Mouse (Mus musculus): ENCODE measurements at regions not wholly inside any gene's neighbourhood (a gene's known extent, or its start where the extent isn't known, plus 50 kb on each side); places are given as distances from the start of the nearest gene placed in this dataset.

GRCm38 (mm10) chr16:74528245-74528644 is 116.6 kb upstream of the Robo2 start:
- Histone ChIP-seq H3K4me2 (ENCODE audit: low read depth) (no peak overlapping the region), H3K9ac (replicated peaks) (no peak overlapping the region), H3K4me1 (replicated peaks; ENCODE audit: control insufficient read depth in 2 of 2, insufficient read depth in 2 of 2, low read length in 1 of 2) (no peaks in the 10 kb centered on the region), H3K36me3 (replicated peaks; ENCODE audit: control insufficient read depth, insufficient read depth, low read depth) (no peaks in the 10 kb centered on the region), H3K27me3 (ENCODE audit: control insufficient read depth, insufficient read depth, low read length) (no peaks in the 10 kb centered on the region), H3K27ac (no peak overlapping the region), H3K9me3 (ENCODE audit: control insufficient read depth, low read length) (no peaks in the 10 kb centered on the region), H3K4me3 (ENCODE audit: insufficient read depth in 1 of 2, low read depth in 2 of 2, low read length in 2 of 2) (no peak overlapping the region)
- DNase-seq (ENCODE audit: low read depth in 3 of 3, low spot score in 3 of 3) = no peak
- WGBS (ENCODE audit: insufficient replicate concordance) = 42% methylated on average over 3 of the region's 3 CpGs
- ATAC-seq (ENCODE audit: insufficient read depth) = no peak
- TF ChIP-seq EP300 (IDR thresholded peaks at IDR 0.05; ENCODE audit: low read depth) (no peak), CTCF (IDR thresholded peaks at IDR 0.05; ENCODE audit: low read depth) (no peak)

- 30% methylated on average over 1 of the region's 1 CpGs for WGBS (ENCODE audit: insufficient replicate concordance)
- Histone ChIP-seq H3K4me1 (replicated peaks; ENCODE audit: control insufficient read depth in 2 of 2, insufficient read depth in 2 of 2, low read length in 1 of 2) (no peaks in the 10 kb centered on the region), H3K27me3 (ENCODE audit: control insufficient read depth, insufficient read depth, low read length) (no peaks in the 10 kb centered on the region), H3K27ac (no peak overlapping the region), H3K9ac (replicated peaks) (no peak overlapping the region), H3K9me3 (ENCODE audit: control insufficient read depth, low read length) (no peaks in the 10 kb centered on the region), H3K4me2 (ENCODE audit: low read depth) (no peak overlapping the region), H3K36me3 (replicated peaks; ENCODE audit: control insufficient read depth, insufficient read depth, low read depth) (no peaks in the 10 kb centered on the region), H3K4me3 (ENCODE audit: insufficient read depth in 1 of 2, low read depth in 2 of 2, low read length in 2 of 2) (no peak overlapping the region)
- TF ChIP-seq EP300 (IDR thresholded peaks at IDR 0.05; ENCODE audit: low read depth) (no peak), CTCF (IDR thresholded peaks at IDR 0.05; ENCODE audit: low read depth) (no peak)
- ATAC-seq (ENCODE audit: insufficient read depth) (no peak), DNase-seq (ENCODE audit: low read depth in 3 of 3, low spot score in 3 of 3) (no peak)
Measured at GRCm38 (mm10) chr16:74526521-74526920, 114.9 kb upstream of the Robo2 start.

- Histone ChIP-seq H3K4me1 (replicated peaks; ENCODE audit: control insufficient read depth in 2 of 2, insufficient read depth in 2 of 2, low read length in 1 of 2) (no peaks in the 10 kb centered on the region), H3K9ac (replicated peaks) (no peak overlapping the region), H3K4me2 (ENCODE audit: low read depth) (no peak overlapping the region), H3K9me3 (ENCODE audit: control insufficient read depth, low read length) (no peaks in the 10 kb centered on the region), H3K36me3 (replicated peaks; ENCODE audit: control insufficient read depth, insufficient read depth, low read depth) (no peaks in the 10 kb centered on the region), H3K27ac (no peak overlapping the region), H3K27me3 (ENCODE audit: control insufficient read depth, insufficient read depth, low read length) (no peaks in the 10 kb centered on the region), H3K4me3 (ENCODE audit: insufficient read depth in 1 of 2, low read depth in 2 of 2, low read length in 2 of 2) (no peak overlapping the region)
- 56% methylated on average over 4 of the region's 4 CpGs for WGBS (ENCODE audit: insufficient replicate concordance)
- ATAC-seq (ENCODE audit: insufficient read depth) (no peak), DNase-seq (ENCODE audit: low read depth in 3 of 3, low spot score in 3 of 3) (no peak)
- TF ChIP-seq EP300 (IDR thresholded peaks at IDR 0.05; ENCODE audit: low read depth) (no peak), CTCF (IDR thresholded peaks at IDR 0.05; ENCODE audit: low read depth) (no peak)
Measured at GRCm38 (mm10) chr16:74520501-74520900, 108.9 kb upstream of the Robo2 start.

- no peak overlapping the region for H3K4me2 ChIP-seq (ENCODE audit: low read depth)
- no peaks in the 10 kb centered on the region for H3K4me1 ChIP-seq (replicated peaks; ENCODE audit: control insufficient read depth in 2 of 2, insufficient read depth in 2 of 2, low read length in 1 of 2)
- H3K9me3 ChIP-seq (ENCODE audit: control insufficient read depth, low read length) = no peaks in the 10 kb centered on the region
- no peak for DNase-seq (ENCODE audit: low read depth in 3 of 3, low spot score in 3 of 3)
- H3K4me3 ChIP-seq (ENCODE audit: insufficient read depth in 1 of 2, low read depth in 2 of 2, low read length in 2 of 2) = no peak overlapping the region
- TF ChIP-seq CTCF (IDR thresholded peaks at IDR 0.05; ENCODE audit: low read depth) (no peak), EP300 (IDR thresholded peaks at IDR 0.05; ENCODE audit: low read depth) (no peak)
- 37% methylated on average over 1 of the region's 1 CpGs for WGBS (ENCODE audit: insufficient replicate concordance)
- no peak overlapping the region for H3K27ac ChIP-seq
- no peak overlapping the region for H3K9ac ChIP-seq (replicated peaks)
- ATAC-seq (ENCODE audit: insufficient read depth) = no peak
- H3K27me3 ChIP-seq (ENCODE audit: control insufficient read depth, insufficient read depth, low read length) = no peaks in the 10 kb centered on the region
- no peaks in the 10 kb centered on the region for H3K36me3 ChIP-seq (replicated peaks; ENCODE audit: control insufficient read depth, insufficient read depth, low read depth)
Measured at GRCm38 (mm10) chr16:74517888-74518287, 106.3 kb upstream of the Robo2 start.

- TF ChIP-seq CTCF (IDR thresholded peaks at IDR 0.05; ENCODE audit: low read depth) (no peak), EP300 (IDR thresholded peaks at IDR 0.05; ENCODE audit: low read depth) (no peak)
- DNase-seq (ENCODE audit: low read depth in 3 of 3, low spot score in 3 of 3) = no peak
- Histone ChIP-seq H3K36me3 (replicated peaks; ENCODE audit: control insufficient read depth, insufficient read depth, low read depth) (no peaks in the 10 kb centered on the region), H3K4me3 (ENCODE audit: insufficient read depth in 1 of 2, low read depth in 2 of 2, low read length in 2 of 2) (no peak overlapping the region), H3K4me2 (ENCODE audit: low read depth) (no peak overlapping the region), H3K4me1 (replicated peaks; ENCODE audit: control insufficient read depth in 2 of 2, insufficient read depth in 2 of 2, low read length in 1 of 2) (no peaks in the 10 kb centered on the region), H3K27ac (no peak overlapping the region), H3K9ac (replicated peaks) (no peak overlapping the region), H3K27me3 (ENCODE audit: control insufficient read depth, insufficient read depth, low read length) (no peaks in the 10 kb centered on the region), H3K9me3 (ENCODE audit: control insufficient read depth, low read length) (no peaks in the 10 kb centered on the region)
- ATAC-seq (ENCODE audit: insufficient read depth) = no peak
- 78% methylated on average over 4 of the region's 4 CpGs for WGBS (ENCODE audit: insufficient replicate concordance)
Measured at GRCm38 (mm10) chr16:74517374-74517773, 105.7 kb upstream of the Robo2 start.
